Mouse (Mus musculus) R1 (cell line): ENCODE data around the gene Bcl2l10.

ENCODE experiments used
- DNase-seq: peaks from one replicate; pipeline ENCODE4 v3.0.0-alpha.2; 2018; ENCODE audit warnings: low read depth, low spot score

Gene Bcl2l10

DNA sequence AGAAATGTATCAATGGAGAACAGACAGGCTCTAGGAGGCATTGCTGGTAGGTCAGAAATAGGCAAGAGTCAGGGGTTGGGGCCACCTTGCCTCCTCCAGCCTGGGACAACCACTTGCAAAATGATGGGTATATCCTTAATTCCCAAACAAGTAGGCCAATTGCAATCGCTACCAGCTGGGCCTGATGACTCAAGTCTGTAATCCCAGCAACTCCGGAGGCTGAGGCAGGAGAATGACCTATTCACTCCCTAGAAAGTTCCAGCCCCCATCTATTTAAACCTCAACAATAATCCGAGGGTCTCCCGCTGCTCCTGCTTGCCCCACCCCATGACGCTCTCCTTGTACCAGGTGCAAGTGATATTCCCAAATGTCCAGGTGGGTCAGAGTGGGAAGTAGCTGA lies at the start of gene Bcl2l10:
TSS of gene Bcl2l10 (plus strand) at position 301 of the 400 bp plus-strand sequence.
- no peak for DNase-seq

DNA sequence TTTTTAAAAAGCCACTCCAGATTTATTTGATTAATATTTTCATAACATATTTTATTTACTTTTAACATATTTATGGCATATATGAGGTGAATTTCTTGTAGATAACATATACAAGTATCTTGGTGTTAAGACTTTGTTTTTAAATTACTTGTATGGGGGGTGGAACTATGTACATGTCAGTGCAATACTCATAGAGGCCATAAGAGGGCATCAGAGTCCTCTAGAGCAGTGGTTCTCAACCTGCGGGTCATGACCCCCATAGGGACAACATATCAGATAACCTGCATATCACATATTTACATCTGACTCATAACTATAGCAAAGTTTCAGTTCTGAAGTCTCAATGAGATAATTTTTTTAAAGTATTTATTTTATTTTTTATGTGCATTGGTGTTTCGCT lies 48.2 kb upstream of the Bcl2l10 start:
- DNase-seq: peak; percentile 70

DNA sequence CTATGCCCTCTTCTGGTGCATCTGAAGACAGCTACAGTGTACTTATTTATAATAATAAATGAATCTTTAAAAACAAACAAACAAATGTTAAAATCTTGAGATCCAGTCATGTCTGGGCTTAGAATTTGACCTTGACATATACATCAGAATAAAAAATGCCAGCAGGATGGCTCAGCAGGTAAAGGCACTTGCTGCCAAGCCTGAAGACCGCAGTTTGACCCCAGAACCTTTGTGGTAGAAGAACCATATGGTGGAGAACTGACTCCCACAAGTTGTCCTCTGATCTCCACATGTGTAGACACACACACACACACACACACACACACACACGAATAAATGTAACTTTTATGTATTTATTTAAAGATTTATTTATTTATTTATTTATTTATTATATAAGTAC lies 44.5 kb upstream of the Bcl2l10 start:
- peak; percentile 62 for DNase-seq

- peak; percentile 97 for DNase-seq
Observed at GRCm38 (mm10) chr9:75303701-75304261, 43.8 kb upstream of the Bcl2l10 start.

GRCm38 (mm10) chr9:75304286-75304685 lies 43.3 kb upstream of the Bcl2l10 start:
- DNase-seq: peak; percentile 91

DNA sequence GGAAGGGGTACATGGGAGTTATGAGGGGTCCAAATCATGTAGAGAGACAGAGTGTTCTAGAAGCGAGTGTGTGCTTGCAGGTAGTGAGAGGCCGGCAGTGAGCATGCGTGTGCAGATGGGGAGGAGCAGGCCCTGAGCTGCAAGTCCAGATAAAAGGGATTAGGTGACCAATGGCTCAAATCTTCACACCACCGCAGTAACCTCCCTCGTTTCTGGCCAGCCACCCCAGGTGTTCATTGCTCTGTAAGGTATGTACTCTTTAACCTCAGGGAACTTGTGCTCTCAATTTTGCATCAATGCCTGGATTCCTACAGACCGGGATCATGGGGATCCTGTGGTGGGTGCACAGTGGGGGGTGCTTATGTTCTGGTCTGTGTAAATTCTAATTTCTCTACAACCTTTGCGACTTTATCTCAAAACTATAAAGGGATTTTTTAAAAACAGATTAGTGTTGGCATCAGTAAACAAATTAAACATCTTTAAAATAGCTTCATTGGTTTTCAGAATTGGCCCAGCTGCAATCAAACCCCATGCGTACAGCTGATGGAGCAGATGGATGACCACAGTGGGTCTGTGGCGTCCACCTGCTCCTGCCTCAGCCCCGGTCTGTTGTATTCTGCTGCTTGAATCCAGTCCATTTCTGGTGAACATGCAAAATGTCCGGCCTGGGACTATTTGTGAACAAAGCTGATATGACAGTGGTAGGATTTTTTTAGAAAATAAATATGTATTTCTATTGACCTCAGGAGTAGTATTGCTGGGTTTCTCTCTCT lies 41.2 kb upstream of the Bcl2l10 start, which contains the start of gene Gnb5:
TSS of gene Gnb5 (plus strand) at position 163 of the 773 bp plus-strand sequence.
- DNase-seq: no peak

- no peak for DNase-seq
Observed at GRCm38 (mm10) chr9:75307015-75307414, 40.5 kb upstream of the Bcl2l10 start.

DNA sequence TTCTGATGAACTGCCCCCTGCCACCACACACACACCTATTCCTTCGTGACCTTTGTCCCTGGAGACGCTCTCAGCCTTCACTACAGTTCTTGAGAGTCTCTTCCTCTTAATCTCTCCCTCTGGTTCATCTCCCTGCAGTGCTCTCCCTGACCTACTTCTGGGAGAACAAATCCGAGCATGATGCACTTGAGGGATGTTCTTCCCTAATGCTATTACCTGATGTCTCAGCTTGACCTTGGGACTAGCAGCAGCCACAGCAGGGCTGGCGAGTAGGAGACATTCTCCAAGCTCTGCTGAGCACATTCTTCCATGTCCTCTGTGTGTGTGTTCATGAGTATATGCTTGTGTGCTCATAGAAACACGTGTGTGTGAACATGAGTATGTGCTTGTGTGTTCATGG lies 38.9 kb upstream of the Bcl2l10 start:
- no peak for DNase-seq

- DNase-seq: peak; percentile 86
Observed at GRCm38 (mm10) chr9:75312008-75312407, 35.5 kb upstream of the Bcl2l10 start.

DNA sequence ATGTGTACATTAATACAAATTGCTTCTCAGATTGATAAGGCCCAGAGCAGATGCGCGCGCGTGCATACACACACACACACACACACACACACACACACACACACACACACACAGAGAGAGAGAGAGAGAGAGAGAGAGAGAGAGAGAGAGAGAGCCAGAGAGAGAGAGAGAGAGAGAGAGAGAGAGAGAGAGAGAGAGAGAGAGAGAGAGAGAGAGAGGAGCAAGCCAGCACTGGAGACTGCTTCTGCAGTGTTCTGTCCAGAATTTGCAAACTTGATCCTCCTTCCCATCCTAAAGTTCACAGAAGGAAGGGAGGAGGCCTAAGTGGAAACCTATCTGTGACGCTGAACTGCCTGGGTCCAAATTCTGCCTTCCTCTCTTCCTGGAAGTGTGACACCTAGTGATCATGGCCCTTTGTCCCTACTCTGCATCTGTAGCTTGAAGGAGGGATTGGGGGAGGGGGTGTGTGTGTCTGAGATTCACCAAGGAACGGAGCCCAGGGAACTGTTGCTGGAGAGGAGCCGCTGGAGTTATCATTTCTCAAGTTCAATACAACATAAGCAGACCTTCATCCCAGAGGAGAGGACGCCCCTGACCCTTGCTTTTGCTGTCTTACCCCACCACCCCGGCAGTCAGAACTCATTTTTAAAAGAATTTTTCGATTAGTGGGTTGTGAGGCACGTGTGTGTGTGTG lies 34.3 kb upstream of the Bcl2l10 start:
- peak; percentile 42 for DNase-seq

DNA sequence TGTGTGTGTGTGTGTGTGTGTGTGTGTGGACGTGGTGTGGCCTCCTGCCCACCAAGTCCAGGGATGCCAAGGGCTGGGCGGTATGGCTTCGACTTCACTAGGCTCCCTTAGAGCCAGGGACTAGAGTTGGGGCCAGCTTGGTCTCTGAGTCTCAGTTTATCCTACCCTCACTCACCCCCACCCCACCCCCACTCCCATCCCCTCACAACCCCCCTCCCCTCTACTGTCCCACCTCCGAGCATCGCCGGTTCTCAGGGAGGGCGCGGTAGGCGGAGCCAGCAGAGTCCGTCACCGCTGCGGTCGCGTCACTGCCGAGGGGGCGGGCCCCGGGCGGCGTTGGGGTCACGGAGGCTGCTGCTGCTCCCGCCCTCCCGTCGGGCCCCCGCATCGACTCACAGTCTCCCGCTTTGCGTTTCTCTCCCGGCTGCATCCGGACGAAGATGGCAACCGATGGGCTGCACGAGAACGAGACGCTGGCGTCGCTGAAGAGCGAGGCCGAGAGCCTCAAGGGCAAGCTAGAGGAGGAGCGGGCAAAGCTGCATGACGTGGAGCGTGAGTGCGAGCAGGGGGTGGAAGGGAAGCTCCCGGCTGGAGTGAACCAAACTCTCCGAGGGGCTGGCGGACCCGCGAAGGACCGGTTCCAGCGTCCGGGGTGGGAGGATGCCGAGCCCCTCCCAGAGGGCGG lies 33.6 kb upstream of the Bcl2l10 start:
- DNase-seq: peak; percentile 82

- no peak for DNase-seq
Observed at GRCm38 (mm10) chr9:75314517-75315105, 32.9 kb upstream of the Bcl2l10 start.

- no peak for DNase-seq
Observed at GRCm38 (mm10) chr9:75315238-75315637, 32.3 kb upstream of the Bcl2l10 start.

- DNase-seq: no peak
Observed at GRCm38 (mm10) chr9:75316771-75317170, 30.8 kb upstream of the Bcl2l10 start.

- DNase-seq: no peak
Observed at GRCm38 (mm10) chr9:75318196-75318595, 29.4 kb upstream of the Bcl2l10 start.

GRCm38 (mm10) chr9:75319365-75319764 lies 28.2 kb upstream of the Bcl2l10 start:
- DNase-seq: peak; percentile 39

DNA sequence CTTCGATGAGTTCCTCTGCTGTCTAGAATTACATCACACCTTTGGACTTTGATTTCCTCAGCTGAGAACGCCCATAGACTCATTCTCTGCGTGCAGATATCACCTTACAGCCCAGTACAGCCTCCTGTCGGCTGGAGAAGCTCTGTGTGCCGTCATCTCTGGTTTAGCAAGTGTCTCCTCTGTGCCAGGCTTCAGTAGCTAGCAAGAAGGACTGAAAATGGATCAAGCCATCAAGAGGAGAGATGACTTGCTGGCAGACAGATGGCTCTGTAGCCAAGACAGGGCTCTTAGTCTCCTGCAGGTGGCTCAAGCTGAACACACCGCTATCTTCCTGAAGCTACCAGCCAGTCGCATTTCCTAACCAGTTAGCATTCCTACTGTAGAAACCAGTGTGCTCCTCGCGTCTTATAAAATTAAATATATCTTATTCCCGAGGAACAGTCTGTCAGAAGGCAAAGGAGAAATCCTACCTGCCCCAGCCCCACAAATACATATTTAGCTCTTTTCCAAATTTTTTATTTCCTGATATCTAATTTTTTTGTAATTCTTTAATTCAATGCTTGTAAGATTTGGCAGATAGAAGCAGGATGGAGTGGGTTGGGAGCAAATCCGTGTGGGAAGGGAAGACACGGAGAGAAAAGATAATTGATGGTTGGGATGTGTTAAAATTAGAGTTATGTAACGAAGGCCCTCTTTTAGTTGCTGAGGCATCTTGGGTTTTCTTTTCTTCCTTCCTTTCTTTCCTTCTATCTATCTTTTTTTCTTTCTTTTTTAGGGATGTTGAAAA lies 25.3 kb upstream of the Bcl2l10 start:
- DNase-seq: no peak

DNA sequence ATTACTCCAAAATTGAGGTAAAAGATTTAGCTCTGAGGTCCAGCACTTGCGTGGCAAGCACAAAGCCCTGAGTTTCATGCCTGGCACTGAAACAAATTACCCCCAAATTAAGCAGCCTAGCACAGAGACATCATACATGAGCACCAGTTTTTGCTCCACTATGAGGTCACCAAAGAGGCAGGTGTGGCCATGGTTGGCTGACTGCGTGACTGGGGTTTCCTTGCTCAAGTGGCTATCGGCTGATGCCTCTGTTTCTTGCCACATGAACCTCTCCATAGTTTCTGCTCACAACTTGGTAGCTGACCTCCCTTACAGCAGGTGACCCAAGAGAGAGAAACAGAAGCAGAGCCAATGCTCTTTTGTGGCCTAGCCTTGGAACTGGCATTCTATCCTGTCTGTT lies 19.5 kb upstream of the Bcl2l10 start:
- no peak for DNase-seq

GRCm38 (mm10) chr9:75330821-75331220 lies 16.7 kb upstream of the Bcl2l10 start:
- DNase-seq: no peak

GRCm38 (mm10) chr9:75334440-75334839 lies 13.1 kb upstream of the Bcl2l10 start:
- peak; percentile 55 for DNase-seq

GRCm38 (mm10) chr9:75338016-75338415 lies 9.5 kb upstream of the Bcl2l10 start:
- DNase-seq: no peak
